Mouse (Mus musculus) activated CD4-positive, CD25-positive, alpha-beta regulatory T cell, adult 4 months (primary cell): ENCODE measurements around the gene Sult1a1. TPM values are rescaled to one million over a fixed set of nuclear protein-coding genes. Genes with fewer than 3 reads are reported as not detected.
"Not testable (repeated sequence)": the region's sequence is repeated elsewhere in the genome, so short reads cannot be mapped to it uniquely, and the experiment has no call there.

Experiments used
- ATAC-seq: one replicate; pipeline ENCODE4 v1.8.0; 2017
- polyA plus RNA-seq, 2 experiments: library from polyadenylated mRNA; unstranded; fragments of 100-300 nt; shearing (Covaris generic); gene quantifications; one replicate each; pipeline ENCODE4 v1.2.1; 2017

Sult1a1 gene
- polyA plus RNA-seq, 2 experiments from 2014 or later = 0.42 TPM; not detected in 1

- ATAC-seq = no peak
Measured at GRCm38 (mm10) chr7:126696886-126697285, 20.7 kb upstream of the Sult1a1 start.

- ATAC-seq = no peak
Measured at GRCm38 (mm10) chr7:126696303-126696702, 20.1 kb upstream of the Sult1a1 start.

- peak; percentile 77 for ATAC-seq
Measured at GRCm38 (mm10) chr7:126695631-126696207, 19.5 kb upstream of the Sult1a1 start, which contains the start of gene Slx1b. Slx1b (minus strand) TSS chr7:126695784.

DNA sequence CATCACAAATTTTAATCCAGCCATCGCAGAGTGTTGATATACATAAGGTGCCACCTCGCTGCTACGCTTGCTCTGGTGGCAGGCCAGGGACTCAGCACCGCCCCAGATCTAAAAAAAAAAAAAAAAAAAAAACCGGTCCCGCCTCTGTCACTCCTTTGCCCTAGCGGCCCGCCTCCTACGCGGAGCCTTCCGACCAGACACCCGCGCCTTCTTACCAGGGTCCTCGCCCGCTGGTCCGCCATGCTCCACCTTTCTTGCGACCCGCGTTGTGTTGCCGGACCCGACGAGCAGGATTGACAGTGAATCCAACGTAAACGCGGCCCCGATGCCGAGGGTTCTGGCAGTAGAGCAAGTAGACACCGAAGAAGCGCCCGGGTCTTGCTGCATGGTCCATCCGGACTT lies 19.0 kb upstream of the Sult1a1 start, which contains the start of gene Bola2:
TSS of gene Bola2 (plus strand) at position 192 of the 402 bp plus-strand sequence.
- peak; percentile 52 for ATAC-seq

DNA sequence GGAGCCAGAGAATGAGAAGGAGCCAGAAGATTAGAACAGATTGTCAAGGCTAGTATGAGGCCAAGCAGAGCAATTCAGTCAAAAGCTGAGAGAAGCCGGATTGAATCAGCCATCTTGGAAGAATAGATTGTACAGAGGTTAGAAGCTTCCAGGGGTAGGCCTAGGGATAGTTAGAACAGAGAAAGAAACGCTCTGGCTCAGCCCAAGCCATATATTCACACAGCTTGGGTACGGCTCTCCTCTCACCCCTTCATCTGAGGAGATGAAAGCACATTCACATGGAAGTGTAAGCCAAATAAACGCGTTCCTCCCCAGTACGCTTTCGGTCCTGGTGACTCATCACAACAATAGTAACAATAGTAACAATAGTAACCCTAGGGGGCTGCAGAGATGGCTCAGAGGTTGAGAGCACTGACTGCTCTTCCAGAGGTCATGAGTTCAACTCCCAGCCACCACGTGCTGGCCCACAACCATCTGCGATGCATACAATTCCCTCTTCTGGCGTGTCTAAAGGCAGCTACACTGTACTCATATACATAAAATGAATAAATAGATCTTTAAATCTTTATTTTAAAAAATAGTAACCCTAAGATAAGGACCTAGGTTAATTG lies 18.3 kb upstream of the Sult1a1 start:
- no peak for ATAC-seq

DNA sequence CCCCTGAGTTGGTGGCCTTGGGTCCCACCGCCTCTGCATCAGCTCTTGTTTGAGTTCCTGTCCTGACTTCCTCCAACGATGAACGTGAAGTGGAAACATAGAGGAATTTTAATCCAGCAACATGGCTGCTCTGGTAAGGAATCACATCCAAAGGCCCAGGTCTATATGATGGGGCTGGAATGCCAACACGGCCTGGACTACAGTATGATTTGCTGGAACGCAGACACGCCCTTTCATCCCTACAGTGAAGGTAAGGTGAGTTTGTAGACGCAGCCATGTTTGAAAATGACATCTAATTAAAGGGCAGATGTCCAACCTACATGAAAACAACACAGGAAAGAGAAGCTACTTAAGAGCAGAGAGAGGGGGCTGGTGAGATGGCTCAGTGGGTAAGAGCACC lies 17.5 kb upstream of the Sult1a1 start:
- no peak for ATAC-seq

GRCm38 (mm10) chr7:126693256-126693655 lies 17.0 kb upstream of the Sult1a1 start:
- no peak for ATAC-seq

GRCm38 (mm10) chr7:126692426-126692825 lies 16.2 kb upstream of the Sult1a1 start:
- no peak for ATAC-seq

DNA sequence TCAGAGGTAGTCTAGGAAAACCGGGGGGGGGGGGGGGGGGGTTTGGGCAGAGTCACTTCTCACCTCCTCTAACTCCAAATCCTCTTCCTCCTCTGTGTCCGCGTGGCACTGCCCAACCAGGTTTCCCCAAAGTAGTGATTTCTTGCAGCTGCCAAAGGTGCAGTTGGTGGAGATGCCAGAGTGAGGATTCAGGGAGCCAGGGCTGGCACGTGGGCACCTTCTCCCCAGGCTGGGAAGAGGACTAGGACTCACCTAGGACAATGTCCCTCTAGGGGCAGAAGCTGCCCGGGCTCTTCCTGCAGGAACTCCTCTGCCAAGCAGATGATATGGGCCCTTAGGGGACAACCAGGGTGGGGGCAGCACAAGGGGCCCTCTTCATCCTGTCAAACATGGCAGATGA lies 15.4 kb upstream of the Sult1a1 start:
- no peak for ATAC-seq

GRCm38 (mm10) chr7:126690737-126691136 lies 14.5 kb upstream of the Sult1a1 start:
- no peak for ATAC-seq

GRCm38 (mm10) chr7:126689021-126689420 lies 12.8 kb upstream of the Sult1a1 start:
- no peak for ATAC-seq

- ATAC-seq = not testable (repeated sequence)
Measured at GRCm38 (mm10) chr7:126688156-126688555, 11.9 kb upstream of the Sult1a1 start.

GRCm38 (mm10) chr7:126681221-126681620 lies 5.0 kb upstream of the Sult1a1 start:
- no peak for ATAC-seq

DNA sequence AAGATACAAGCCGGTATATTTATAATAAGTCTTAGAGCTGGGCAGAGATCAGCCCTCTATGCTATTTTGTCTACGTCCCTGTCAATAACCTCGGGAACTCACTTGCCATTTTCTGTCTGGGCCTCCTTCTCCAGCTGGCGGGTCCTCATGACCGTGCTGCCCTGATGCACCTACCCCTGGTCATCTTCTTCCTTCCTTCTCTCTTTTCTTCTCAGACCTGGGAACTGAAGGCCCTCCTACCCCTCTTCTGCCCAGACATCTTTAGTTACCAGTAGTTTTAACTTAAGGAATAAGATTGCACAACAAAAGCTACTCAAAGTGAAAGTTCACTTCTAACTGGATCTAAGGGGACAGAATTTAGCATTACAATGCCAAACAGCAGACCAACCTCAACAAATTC lies 3.5 kb upstream of the Sult1a1 start:
- no peak for ATAC-seq

GRCm38 (mm10) chr7:126678545-126679341 lies 2.5 kb upstream of the Sult1a1 start:
- no peak for ATAC-seq

DNA sequence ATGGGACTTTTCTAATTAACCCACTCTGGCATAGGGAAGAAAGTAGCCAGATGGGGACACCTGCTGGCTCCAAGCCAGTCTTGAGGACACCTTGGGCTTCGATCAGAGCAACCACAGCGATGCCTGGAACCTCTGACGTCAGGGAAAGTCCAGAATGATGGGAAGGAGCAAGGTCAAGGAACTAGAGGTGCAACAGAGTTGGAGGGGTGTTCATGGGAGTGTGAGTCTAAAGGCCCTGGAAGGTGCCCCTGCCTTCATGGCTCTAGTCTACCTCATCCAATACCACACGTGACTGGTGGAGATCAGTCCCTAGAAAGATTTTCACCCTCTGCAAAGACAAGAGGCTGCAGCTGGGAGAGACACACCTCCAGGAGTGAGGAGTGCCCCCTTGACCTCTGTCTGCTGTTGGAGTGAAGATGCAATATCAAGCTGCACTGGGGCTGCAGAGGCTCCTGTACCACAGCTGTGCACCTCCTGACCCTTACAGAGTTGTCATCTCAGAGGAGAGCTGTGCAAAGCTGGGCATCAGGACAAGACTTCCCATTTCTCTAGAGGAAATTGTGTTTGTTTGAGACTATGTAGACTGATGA lies 494 bp upstream of the Sult1a1 start:
- ATAC-seq = no peak

GRCm38 (mm10) chr7:126675104-126675503 lies 1.1 kb downstream of the Sult1a1 start:
- ATAC-seq = no peak

GRCm38 (mm10) chr7:126672111-126672510 lies 4.1 kb downstream of the Sult1a1 start:
- ATAC-seq = no peak

DNA sequence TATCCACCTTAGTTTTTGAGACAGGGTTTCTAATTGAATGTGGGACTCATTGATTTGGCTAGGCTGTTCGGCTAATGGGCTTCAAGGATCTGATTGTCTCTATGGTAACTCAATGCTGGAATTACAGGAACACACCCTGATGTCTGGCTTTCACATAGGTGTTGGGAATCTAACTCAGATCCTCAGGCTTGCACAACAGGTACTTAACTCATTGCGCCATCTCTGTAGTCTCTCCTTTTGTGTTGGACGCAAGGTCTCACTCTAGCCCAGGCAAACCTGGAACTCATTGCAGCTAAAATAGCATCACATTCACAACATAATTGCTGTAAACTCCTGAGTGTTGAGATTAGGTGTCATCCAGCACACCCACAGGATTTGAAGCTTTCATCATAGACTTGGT lies 6.1 kb downstream of the Sult1a1 start:
- ATAC-seq = no peak

DNA sequence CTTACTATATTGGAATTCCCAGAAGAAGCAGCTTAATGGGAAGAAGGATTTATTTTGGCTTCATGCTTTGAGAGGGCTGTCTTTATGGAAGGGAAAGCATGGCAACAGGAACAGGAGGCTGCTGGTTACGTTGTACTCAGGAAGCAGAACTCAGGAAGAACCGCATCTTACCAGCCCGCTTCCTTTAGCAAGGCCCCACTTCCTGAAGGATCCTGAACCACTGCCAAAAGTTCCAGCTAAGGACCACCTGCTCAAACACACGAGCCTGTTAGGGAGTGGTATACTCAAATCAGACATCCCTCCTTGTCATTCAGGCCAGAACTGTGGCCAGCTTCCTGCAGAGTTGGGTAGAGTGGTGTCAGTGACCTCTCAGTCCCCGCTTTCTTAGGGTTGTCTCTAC lies 7.8 kb downstream of the Sult1a1 start:
- no peak for ATAC-seq

DNA sequence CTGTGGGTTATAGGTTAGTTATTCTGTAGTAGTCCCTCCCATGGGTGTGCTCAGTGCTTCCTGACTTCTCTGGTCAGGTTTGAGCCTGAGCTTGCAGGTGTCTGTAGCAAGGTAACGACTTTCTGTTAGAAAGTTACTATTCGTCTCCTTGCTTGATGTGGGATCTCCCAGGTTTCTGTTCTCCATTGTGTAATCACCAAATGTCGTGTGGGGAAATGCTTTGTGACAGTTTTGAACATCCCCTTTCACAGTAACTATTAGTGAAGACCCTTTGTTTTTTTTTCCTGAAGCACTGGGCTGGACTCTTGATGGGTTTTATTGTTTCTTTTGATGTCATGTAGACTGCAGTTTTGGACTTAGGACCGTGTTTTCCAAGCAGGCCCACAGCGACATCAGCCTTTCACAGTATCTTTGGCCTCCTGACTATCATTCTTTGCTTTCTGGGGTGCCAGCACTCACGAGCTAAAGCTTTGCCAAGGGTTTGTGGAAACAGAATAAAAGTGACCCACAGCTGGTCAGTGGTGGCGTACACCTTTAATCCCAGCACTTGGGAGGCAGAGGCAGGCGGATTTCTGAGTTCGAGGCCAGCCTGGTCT lies 8.6 kb downstream of the Sult1a1 start:
- ATAC-seq = no peak

GRCm38 (mm10) chr7:126665269-126665668 lies 11.0 kb downstream of the Sult1a1 start:
- no peak for ATAC-seq

- no peak for ATAC-seq
Measured at GRCm38 (mm10) chr7:126663646-126664045, 12.6 kb downstream of the Sult1a1 start.
